Mouse (Mus musculus) ovary, postnatal 10 days (tissue): ENCODE data around the gene Sfr1.

Experiments used
- DNase-seq: peaks from one replicate; pipeline ENCODE4 v3.0.0; 2022; ENCODE audit warnings: low spot score

Gene Sfr1

DNA sequence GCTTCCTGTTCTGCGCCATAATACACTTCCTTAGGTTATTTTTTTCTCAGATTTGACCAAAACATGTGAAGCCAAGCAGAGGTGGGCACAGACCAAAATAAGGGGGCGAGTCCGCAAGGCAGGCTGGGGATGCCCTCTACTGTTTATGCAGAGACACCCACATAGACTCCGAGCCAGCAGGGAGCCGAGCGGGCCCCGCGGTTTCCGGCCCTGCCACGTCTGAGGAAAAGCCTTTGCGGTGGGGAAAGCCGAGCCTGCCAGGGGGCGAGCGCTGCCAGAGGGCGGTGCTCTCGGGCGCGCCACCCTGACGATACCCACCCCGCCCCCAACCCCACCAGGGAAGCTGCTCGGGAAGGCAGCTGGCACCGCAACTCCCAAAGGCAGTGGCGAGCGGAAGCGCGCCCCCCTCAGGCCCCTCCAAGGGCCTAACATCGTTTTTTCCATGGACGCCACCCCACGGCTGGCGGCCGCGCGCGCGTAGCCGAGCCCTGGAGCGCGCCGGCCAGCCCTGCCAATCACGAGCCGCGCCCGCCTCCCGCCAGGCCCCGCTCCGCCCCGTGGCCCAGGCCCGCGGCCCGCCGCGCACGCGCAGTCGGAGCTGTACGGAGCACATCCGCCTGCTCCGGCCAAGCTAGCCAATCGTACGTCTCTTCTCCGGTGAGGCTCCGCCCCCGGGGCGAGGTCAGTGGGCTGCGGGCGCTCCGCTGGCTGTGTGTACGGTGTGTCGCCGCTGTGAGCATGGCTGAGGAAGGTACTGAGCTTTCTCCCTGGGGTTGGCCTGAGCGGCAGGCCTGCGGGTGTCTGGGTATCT is at the start of gene Sfr1:
Gene Sfr1 (plus strand): TSS at position 612 of the 811 bp plus-strand sequence.
- peak; percentile 96 for DNase-seq

DNA sequence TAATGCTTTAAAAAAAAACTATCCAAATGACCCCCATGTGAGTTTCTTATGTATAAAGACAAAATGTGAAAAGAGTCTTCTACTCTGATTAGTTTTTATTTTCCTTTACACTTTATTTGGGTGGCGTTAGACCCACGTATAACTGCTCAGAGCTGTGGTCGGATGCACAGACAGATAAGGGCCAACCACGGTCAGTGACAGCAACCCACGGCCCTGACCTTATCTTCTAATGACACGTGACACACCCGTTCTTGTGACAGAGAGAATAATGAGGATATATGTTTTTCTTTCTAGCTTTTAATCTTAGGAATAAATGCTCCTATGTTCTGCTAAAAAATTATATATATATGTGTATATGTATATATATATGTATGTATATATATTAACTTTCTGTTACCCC is 41.9 kb upstream of the Sfr1 start:
- DNase-seq: no peak

DNA sequence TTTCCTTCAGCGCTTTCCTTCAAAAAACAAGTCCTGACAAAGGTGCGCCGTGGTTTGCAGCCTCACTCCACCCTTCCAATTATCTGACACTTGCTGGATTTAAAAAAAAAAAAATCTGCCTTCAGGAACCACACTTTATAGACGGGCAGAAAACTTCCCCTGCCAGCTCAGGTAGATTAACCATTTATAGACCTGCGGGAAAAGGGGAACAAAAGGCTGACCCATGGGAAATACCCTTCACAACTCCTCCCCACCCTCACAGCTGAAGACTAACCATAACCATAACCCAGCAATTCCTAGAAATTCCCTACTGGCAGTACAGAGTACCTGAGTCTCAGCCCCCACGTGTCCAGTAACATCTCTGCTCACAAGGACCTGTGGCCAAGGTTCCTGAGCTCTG is 39.5 kb upstream of the Sfr1 start, which contains the start of gene Col17a1:
Gene Col17a1 (minus strand): TSS at position 101 of the 400 bp plus-strand sequence.
- no peak for DNase-seq

DNA sequence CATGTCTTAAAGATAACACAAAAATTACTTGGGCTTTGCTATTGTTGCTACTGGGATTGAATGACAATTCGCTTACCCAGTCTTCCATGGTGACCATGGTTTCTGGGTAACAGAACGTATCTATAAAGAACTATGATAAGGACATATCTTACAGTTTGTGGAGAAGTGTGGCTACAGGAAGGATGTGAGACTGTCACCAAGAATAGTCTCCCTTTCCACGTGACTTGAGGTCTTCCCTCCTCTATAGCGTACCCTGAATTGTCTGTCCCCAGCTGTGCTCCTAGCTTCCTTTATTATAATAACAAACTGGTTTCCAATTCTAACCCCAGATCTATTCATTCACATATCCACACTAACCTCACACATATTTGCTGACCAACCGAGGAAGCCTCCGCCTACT is 35.8 kb upstream of the Sfr1 start:
- DNase-seq: no peak

DNA sequence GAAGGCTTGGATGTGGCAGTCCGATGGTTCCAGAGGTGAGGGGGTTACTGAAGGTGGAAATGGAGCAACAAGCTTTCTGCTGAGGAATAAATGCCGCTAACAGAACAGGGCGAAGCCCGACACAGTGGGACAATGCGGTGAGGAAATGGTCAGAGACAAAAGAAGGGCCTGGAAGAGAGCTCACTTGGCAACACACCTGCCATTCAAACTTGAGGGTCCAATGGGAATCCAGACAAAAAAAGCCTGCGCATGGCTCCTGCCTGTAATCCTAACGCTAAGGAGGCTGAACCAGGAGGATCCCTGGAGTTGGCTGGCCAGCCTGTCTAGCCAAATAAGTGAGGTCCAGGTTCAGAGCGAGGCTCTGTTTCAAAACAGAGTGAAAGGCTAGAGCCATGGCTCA is 35.1 kb upstream of the Sfr1 start:
- DNase-seq: no peak

DNA sequence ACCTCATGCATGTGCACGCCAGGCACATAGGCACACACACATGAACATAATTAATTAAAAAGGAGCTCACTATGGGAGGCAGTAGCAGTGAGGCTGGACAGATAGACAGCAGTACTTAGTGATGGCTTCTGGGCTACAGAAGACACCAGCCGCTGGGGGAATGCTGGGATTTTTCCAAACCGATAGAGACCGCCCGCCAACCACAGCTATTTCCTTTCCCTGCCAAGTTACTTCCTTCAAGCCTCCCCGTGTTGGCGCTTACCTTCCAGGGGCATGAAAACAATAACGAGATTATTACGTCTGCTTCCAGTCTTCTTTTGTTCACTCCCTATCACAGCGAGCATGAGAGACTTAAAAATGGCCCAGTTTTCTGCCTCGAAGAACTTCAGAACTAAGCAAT is 34.4 kb upstream of the Sfr1 start:
- DNase-seq: no peak

DNA sequence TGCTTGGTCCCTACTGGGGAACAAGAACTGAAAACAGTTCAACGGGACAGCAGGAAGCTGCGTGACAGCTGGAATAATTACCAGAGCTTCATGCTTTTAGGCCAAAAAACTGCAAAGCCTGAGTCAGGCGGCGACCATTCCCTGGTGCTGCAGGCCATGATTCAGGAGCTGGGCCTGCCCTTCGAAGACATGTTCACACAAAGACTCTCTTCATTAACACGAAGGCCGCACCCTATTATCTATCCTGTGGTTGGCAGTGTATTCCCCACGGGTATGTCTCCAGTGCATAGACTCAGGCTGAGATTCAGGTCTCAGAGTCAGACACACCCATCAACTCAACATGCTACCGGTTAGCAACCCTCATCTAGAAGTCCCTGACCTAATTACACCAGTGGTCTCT is 33.2 kb upstream of the Sfr1 start:
- no peak for DNase-seq

DNA sequence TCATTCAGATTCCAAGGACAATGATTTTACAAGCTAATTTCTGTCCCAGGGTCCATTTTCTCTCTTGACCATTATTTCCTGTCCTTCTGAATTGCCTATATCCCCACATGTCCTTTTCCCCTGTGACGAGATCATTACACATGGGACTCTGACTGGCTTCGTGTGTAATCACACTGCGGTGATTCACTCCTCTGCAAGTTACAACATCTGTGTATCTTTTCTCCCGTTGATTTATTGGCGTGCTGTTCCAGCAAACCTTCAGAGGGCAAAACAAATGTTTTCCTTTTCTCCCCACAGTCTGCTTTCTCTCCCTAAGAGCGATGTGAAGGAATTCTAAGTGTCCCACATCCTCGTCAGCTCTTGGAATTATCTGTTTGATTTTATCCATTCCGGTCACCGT is 31.7 kb upstream of the Sfr1 start:
- DNase-seq: no peak

DNA sequence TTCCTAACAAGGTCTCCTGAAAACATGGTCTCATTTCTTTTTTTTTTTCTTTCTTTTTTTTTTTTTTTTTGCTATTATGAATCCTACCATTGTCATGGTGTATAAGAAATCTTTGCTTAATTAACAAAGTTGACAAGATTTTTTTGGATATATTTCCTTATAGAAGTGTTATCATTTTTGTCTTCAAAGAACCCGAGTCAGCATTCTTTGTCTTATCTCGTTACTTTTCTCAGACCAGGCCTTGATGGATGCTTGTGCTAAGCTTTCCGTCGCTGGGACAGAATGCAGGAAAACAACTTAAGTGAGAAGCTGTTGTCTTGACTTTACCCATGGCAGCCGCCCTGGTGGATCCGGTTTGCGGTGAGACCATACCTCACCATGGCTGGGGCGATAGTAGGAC is 31.0 kb upstream of the Sfr1 start:
- no peak for DNase-seq

DNA sequence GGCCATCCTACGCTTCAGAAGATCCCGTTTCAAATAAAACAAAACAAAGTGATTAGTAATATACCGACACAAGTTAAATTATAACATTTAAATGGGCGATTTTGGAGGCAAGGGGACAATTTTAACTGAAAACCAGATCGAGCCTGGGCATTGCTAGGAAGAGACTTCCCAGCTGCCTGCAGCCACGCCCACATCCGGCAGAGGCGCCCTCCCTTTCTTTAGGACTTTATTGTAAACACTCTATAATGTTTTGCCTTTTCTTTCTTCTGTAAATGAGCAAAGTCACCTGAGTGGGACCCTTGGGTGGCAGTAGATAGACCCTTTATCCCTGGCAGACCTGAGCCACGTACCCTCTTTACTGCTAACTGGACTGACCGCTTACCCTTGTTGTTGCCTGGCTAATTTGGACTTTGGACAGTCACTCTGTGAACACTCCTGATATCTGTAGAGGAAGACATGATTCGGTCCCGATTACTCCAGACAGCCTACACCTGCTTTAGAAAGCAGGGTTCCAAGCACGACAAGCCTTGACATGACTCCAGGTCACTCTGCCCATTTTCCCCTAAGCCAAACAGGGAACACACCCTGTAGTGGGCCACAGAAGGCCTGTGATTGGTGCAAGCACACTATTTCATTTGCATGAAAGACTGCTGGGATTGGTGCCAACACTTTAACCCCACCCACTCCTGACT is 26.3 kb upstream of the Sfr1 start:
- no peak for DNase-seq

DNA sequence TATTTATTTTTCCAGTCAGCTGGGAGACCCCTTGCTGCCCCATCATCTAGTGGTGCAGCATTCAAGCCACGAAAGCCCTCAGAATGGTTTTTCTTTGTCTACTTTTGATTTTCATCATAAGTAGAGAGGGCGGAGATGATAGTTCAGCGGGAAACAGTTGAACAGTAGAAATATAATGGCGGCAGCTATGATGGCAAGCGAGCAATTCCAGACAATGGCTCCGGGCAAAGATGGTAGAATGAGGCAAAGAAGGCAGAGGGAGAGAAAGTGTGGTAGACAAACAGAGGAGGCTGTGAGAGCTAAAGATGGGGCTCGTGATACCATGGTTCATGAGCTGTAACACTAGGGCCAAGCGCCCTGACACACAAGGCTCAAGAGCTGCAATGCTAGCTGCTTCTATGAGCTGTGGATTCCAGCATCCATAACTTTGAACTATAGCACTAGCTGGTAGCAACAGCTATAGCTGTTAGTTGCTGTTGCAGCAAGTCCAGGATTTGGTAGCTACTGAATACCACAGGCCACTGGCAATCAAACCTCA is 25.6 kb upstream of the Sfr1 start:
- DNase-seq: no peak

DNA sequence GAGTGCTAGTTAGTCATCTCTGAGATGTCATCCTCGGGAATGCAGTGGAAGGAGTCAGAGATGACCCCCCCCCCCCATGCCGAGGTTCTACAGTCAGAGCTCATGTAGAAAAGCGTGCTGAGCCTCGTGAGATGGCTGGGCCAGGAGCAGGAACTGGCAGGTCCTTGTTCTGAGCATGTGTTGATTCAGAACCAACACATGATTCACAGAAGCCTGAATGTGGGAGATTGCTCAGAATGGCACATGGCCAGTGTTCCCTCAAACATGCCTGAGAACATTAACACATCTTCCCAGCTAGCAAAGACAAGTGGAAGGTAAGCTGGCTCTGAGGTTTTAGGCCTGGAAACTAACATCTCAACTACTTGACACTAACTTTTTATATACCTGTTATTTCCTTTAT is 21.1 kb upstream of the Sfr1 start:
- DNase-seq: no peak

DNA sequence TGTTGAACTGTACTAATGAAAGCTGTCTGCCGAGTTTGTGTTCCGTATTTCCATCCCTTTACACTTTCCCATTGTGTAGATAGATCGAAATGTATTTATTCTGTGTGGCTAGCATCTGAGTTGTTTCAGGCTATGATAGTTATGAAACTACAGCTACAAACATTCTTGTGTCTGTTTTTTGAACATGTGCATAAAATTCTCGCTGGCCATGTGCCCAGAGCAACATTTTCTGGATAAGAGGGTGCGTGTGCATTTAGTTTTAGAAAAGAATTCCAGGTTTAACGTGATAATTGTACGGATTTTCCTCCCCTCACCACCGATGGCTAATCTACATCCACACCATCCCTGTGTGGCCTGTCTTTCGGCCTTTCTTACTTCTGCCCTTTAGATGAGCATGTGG is 18.0 kb upstream of the Sfr1 start:
- no peak for DNase-seq

DNA sequence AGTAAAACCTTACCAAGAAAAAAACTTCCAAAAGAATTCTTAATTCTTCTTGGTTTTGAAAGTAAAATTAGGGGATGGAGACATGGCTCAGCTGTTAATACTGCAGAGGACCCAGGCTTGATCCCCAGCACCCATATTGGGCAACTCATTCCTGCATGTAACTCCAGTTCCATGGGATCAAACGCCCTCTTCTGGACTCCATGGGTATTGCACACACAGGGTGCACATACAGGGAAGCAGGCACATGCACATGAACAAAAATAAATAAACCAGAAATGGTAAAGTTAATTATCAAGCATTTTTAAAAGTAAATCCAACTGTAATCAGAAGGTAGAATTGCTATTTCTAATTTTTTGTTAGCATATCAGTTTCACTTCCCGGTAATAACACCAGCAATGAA is 15.3 kb upstream of the Sfr1 start:
- DNase-seq: no peak

DNA sequence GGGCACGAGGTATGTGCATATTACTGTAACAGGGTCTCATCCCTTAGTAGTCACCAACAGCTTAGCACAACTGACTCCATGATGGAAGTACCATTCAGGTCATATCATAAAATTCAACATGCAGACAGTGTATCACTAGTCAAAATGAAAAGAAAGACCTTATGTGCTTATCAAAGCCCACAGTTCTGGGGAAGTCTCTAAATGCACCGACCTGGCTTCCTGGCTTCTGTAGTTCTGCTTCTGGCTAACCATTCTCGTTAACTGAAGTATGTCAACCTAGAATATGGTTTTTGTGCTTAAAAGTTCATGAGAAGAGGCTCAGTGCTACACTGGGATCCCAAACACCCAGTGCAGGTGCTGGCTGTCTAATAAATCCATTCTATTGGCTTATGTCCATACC is 12.3 kb upstream of the Sfr1 start:
- DNase-seq: no peak

DNA sequence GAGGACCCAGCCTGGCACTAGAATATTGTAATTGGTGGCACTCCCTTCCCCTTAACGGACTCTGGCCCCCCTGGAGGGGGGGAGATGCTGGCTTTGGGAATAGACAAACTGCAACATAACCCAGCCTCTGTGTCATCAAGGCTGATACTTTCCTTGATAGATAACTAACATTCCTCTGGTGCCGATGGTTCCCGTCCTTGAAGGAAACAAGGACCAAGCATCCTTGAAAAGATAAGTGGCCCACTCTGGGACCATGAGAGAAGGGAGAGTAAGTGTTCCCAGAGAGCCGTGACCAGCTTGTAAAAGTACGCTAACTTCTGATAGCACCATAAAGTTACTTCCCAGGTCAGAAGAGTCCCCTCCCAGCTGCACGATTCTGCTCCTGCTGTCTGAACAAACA is 9.0 kb upstream of the Sfr1 start:
- no peak for DNase-seq

DNA sequence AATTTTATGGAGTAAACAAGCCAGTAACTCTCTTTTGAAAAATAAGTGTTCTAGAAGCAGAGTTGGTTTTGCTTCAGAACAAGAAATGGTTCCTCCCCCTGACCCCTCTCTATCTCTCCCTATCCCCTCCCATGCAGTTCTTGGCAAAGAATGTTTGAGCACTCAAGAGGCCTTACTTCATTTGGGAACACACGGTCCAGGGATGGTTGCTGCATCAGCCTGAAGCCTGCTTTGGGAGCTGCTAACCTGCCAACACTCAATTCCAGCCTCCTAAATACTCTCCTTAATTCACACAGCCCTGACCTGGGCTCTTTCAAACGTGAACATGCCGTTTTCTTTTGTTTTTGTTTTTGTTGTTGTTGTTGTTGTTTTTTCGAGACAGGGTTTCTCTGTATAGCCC is 6.6 kb upstream of the Sfr1 start:
- no peak for DNase-seq

DNA sequence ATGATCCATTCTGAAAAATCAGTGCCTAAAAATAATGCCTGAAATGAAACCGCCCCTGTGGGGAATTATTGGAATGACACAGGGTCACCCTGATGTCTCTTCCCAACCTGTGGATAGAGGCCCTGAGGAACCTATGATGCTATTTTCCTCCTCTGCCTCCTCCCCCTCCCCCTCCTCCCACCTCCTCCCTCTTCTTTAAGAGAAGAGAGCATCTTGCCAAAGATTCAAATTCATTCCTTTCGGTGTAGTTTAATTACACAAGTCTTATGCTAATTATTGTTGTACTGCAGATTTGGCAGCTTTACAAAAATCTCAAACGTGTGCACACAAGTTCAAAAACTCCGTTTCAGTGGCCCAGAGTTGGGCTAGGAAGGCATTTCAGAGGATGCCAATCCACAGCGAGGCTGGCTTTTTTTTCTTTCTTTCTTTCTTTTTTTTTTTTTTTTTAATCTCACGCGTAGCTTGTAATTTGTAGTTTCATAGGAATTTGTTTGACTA is 5.8 kb upstream of the Sfr1 start:
- DNase-seq: no peak

DNA sequence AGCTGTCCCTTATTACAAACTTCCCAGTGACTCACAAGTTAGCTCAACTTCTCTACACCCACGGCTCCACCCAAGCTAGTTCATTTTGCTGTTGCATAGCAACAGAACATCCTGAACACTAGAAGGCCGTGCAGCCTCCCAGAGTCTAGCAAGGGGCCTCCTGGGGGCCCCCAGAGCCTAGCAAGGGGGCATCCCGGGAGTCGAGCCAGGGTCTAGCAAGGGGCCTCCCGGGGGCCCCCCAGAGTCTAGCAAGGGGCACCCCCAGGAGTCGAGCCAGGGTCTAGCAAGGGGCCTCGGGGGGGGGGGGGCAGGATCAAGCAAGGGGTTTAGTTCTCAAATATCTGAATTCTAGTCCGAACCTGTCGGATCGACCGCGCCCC is 801 bp upstream of the Sfr1 start:
- DNase-seq: peak; percentile 41

DNA sequence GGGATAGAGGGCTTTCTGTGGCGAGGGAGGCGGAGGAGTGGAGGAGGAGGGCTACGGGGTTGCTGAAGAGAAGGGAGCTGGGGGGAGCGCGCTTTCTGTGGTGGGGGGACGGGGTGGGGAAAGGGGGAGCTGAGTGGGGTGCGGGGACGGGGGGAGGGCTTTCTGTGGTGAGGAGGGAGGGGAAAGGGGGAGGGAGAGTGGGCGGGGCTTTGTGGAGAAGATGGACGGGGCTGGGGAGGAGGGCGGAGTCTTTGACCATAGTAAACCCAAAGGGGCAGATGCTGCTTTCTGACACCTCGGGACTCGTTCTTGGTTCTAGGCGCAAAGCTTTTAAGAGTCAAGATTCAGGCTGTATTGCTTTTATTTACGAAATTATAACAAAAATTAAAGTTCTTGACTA is 449 bp downstream of the Sfr1 start:
- DNase-seq: no peak

DNA sequence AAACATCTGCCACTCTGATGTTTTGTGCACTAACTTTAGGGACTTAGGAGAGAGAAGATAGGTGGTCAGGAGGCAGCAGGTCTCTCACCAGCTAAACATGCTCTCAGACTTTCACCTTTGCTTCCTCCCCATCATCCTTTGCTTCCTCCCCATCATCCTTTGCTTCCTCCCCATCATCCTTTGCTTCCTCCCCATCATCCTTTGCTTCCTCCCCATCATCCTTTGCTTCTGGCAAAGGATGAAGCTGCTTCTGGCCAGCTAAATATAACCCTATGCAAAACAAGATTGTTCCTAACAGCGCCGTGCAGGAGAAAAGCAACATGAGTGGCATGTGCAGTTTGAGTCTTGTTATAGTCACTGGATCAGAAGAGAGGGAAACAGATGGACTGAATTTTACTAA is 15.6 kb downstream of the Sfr1 start:
- DNase-seq: no peak

DNA sequence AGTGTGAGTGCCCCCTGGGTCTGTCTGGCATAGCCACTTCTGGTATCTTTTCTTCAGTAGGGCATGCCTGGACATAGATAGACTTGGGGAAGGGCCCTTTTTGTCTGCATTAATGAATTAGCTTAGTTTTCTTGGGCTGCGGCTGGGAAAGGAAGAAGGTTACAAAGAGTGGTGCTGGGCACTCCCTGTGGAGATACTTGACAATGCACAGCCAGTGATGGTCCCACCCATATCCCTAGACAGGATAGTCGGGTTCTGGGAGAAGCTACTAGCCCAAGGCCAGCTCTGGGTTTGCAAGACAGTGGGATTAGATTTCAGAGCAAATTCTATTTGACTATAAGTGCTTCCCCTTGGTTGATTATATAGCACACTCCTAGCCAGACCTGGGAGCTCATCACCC is 17.5 kb downstream of the Sfr1 start:
- no peak for DNase-seq

DNA sequence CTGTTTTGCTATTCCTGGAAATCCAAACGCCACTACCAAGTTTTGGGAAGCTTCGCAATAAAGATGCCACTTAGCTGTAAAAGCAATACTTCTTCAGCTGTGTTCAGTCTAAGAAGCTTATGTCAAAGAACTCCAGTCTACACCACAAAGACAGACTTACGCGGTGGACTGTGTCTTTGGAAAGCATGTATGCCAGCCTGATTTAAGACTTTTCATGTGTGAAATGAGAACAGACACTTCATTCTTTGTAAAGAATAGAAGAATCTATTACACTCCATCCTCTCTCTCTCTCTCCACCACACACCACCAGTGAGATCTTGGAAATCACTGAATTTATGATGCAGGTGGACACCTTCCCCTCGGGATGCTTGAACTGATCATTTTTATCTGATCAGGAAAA is 18.9 kb downstream of the Sfr1 start:
- DNase-seq: no peak
